Mouse (Mus musculus) adrenal gland, postnatal 25 days (tissue): ENCODE data around the gene Gm42957. TPM values are rescaled to one million over a fixed set of nuclear protein-coding genes. Genes with fewer than 3 reads are reported as not detected.
"Not testable (repeated sequence)": the region's sequence is repeated elsewhere in the genome, so short reads cannot be mapped to it uniquely, and the experiment has no call there.

Experiments used
- DNase-seq: peaks from one replicate; pipeline ENCODE4 v3.0.0; 2021; ENCODE audit warnings: mixed read lengths
- total RNA-seq: library from RNA; stranded (reverse); gene quantifications from 2 replicates; pipeline ENCODE4 v1.2.3, GENCODE M21; 2021

Gm42957 gene
- total RNA-seq, 1 experiment from 2014 or later: 0.55 TPM

GRCm38 (mm10) chr3:96623201-96623600, 12.1 kb upstream of the Gm42957 start:
- no peak for DNase-seq

- peak; percentile 92 for DNase-seq
These were observed 5.3 kb upstream of the Gm42957 start, which contains the start of gene Rbm8a for GRCm38 (mm10) chr3:96629729-96630600. Rbm8a (plus strand) TSS chr3:96629933.

- no peak for DNase-seq
These were observed 3.2 kb upstream of the Gm42957 start for GRCm38 (mm10) chr3:96632058-96632457.

- DNase-seq: no peak
These were observed 1.3 kb upstream of the Gm42957 start for GRCm38 (mm10) chr3:96634015-96634414.

GRCm38 (mm10) chr3:96635906-96636305, 632 bp downstream of the Gm42957 start:
- no peak for DNase-seq

GRCm38 (mm10) chr3:96636448-96636847, 1.2 kb downstream of the Gm42957 start:
- no peak for DNase-seq

- peak; percentile 69 for DNase-seq
These were observed 3.9 kb downstream of the Gm42957 start for GRCm38 (mm10) chr3:96639219-96639618.

GRCm38 (mm10) chr3:96645018-96645649, 9.9 kb downstream of the Gm42957 start, which contains the start of gene Itga10:
Itga10 (plus strand) TSS chr3:96645584.
- DNase-seq: peak; percentile 30

GRCm38 (mm10) chr3:96647365-96647764, 12.1 kb downstream of the Gm42957 start:
- no peak for DNase-seq

- no peak for DNase-seq
These were observed 25.6 kb downstream of the Gm42957 start for GRCm38 (mm10) chr3:96660901-96661300.

GRCm38 (mm10) chr3:96662731-96663316, 27.6 kb downstream of the Gm42957 start:
- DNase-seq: no peak

GRCm38 (mm10) chr3:96663432-96664239, 28.4 kb downstream of the Gm42957 start:
- peak; percentile 74 for DNase-seq

- not testable (repeated sequence) for DNase-seq
These were observed 30.6 kb downstream of the Gm42957 start for GRCm38 (mm10) chr3:96665732-96666363.

GRCm38 (mm10) chr3:96666916-96667315, 31.6 kb downstream of the Gm42957 start:
- no peak for DNase-seq

GRCm38 (mm10) chr3:96667316-96667715, 32.0 kb downstream of the Gm42957 start:
- peak; percentile 32 for DNase-seq

GRCm38 (mm10) chr3:96668424-96669067, 33.3 kb downstream of the Gm42957 start:
- no peak for DNase-seq

GRCm38 (mm10) chr3:96669727-96670468, 34.6 kb downstream of the Gm42957 start, which contains the start of gene Ankrd35:
Ankrd35 (plus strand) TSS chr3:96670131.
- DNase-seq: peak; percentile 74

- no peak for DNase-seq
These were observed 36.2 kb downstream of the Gm42957 start for GRCm38 (mm10) chr3:96671519-96671918.

GRCm38 (mm10) chr3:96673514-96673913, 38.2 kb downstream of the Gm42957 start:
- no peak for DNase-seq

GRCm38 (mm10) chr3:96674442-96674841, 39.2 kb downstream of the Gm42957 start:
- DNase-seq: no peak
